Mouse (Mus musculus): ENCODE measurements around the gene Otulin.

Gene Otulin

DNA sequence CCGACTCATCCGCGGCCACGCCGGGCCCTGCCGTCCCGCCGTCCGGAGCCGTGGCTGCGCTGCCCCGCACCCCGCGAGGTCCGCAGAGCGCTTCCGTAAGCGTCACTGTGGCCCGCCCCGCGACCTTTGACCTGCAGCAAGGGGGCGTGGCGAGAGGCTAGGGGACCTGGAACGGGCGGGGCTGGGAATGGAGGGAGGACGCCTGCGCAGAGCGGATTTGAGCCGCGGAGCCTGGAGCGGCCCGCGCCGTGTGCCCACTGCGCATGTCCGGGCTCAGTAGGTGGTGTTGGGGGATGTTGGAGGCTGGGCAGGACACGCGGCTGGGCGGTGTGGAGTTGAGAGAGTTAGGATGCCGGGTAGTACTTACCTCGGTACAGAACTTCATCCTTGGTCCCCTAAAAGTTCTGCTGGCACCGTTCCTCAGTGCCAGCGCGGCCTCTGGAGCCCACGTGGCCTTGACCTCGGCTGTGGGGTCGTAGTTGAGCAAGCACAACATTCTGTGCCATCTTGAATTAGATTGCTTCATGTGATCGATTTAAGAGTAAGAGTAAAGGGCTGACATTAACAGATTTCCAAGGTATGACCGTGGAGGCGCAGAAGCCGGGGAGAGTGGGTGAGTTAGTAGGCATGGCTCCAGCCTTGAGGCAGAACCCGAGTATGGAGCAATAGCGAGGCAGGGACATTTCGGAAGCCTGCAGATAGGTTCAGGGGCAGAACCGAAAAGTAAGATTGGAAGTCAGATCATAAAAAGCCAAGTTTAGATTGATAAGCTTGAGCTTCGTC lies at the start of gene Otulin:
Gene Otulin (minus strand): TSS at position 93 of the 783 bp plus-strand sequence.
- peak; percentile 97 for DNase-seq (ENCODE audit: low spot score)

DNA sequence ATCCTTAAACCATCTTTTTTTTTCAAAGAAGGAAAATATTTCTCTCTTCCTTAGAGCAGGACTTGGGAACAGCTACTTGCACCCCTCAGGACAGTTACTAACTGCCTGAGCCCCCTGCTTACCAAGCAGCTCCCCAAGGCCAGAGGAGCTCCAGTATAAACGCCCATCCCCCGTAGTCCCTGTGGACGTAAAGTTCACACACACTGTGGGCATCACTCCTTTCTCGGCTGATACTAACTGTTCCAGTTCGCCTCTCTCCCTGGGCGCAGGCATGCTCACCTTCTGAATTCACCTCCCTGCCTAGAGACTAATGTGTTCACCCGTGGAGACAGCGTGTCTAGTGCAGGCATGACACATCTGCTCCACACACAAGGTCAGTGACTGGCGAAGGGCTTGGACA lies 48.0 kb upstream of the Otulin start:
- no peak for DNase-seq (ENCODE audit: low spot score)

DNA sequence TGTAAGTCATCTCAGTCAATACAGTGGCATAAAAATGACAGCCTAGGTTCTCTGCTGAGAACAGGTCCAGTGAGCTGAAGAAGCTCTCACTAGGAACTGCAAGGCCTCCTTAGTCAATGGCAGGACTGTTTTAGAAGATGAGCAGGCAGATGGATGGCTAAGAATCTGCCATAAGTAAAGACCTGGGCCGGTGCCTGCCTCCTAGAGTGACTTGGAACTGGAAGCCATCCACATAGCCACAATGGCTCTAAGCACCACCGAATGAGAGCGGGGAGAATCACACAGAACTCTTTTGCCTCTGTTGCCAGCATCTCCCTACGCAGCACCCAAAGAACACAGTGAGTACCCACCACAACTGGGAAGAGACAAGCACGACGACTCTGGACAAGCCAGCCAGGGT lies 47.3 kb upstream of the Otulin start:
- no peak for DNase-seq (ENCODE audit: low spot score)

DNA sequence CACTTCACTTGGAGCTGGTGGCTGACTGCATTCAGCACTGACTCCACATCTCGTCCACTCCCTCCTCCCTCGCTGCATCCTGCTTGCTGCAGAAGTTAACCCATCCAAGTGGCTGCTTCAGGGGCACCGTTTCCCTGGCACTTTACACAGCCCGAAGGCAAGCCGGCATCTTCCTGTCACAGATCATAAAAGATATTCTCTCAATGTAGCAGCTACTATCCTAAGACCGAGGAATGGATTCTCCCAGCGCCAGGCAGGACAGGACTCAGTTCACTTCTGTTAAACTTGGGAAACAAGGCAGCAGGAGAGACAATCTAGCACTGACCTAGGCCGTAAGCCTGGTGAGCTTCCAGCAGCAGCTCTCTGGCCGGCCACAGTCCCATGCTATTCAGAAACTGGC lies 45.7 kb upstream of the Otulin start:
- no peak for DNase-seq (ENCODE audit: low spot score)

DNA sequence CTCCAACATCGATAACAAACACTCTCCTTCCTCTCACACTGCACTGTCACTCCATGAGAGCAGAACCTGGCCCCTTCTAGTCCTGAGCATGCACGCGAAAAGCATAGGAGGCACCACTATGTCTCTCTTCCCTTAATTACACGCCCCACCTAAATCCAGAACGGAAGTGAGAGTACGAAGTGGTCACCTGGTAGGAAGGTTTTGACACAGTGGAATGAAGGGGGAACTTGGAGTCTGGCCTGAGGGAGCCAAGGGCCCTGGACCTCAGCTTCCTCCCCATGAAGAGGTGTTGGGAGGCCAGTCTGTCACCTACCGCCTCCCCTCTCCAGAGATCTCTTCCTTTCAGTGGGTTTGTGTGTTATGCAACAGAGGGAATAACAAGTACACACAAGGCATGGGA lies 44.6 kb upstream of the Otulin start:
- DNase-seq (ENCODE audit: low spot score): no peak

DNA sequence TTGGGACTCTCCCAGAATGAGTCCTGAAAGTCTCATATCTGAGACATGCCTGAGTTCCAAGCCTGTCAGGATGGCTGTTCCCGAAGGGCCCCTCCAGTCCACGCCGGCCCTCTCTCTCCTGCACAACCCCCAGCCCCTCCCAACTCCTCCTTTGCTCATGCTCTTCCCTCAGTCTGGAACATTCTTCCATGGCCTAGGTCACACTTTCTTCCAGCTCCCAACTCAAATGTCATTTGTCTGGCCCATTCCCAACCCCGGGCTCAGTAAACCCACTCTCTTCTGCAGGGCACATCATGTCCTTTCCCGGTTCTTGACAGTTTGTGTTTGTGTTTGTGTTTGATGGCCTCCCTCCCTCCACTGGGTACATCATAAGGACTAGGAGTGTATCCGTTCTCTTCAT lies 43.5 kb upstream of the Otulin start:
- DNase-seq (ENCODE audit: low spot score): peak; percentile 67

DNA sequence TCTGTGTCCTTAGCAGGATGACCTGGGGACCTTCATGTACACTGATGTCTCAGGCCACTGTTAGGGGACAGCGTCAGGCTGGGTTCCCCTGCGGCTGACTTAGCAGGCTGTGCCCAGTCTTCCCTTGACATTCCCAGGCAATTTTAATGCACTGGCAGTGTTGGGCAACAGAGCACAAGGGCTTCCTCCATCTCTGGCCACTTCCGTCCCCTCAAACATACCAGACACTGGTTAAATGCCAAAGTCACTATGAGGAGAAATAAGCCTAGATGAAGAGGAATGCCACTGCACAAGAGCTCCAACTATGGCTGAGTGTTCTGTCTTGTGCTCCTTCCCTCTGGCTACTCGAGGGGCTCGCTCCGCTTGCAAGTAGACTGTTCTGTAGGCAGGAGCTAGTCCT lies 42.7 kb upstream of the Otulin start:
- DNase-seq (ENCODE audit: low spot score): no peak

DNA sequence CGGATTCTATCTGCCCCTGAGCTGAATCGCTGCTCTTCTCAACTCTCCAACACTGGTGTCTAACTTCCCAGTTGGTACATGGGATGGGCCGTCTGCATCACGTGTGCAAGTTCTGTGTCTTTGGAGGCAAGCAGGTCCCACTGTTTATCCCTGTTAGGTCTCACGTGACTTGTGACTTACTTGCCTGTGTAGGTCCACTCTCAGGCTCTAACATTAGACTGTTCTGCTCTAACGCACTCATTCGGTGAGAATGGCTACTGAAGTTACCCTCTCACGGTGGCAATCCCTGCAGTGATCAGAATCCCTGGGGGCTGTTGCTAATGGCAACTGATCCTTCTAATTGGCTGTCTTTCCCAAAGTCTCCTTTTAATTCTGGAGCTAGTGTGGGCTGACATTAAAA lies 41.8 kb upstream of the Otulin start:
- DNase-seq (ENCODE audit: low spot score): no peak

DNA sequence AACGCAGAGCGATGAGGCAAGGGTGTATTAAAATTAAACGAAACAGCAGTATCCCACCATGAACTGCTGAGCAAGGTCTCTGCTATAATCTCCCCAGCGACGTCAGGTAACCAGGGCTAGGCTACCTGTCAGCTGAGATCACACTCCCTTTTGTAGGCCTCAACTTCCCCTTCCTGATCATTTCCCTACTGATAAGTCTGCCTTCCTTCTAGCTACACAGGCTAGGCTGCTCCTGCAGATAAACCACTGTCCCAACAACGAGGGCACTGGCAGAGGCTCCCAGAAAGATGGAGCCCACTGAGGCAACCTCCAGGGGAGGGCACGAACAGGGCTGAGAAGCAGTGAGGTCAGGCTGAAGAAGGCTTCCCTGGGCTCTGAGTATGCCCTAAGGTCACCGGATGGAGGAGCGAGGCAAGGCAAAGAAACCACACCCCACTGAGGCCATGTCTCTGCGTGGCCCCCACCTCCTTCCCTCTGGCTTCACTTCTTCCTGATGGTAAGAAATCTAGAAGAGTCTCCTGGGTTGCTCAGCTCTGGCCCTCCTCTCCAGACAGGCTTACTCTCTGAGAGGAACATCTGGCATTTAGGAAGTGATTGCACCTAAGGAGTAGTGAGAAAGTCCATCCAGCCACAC lies 41.2 kb upstream of the Otulin start:
- no peak for DNase-seq (ENCODE audit: low spot score)

DNA sequence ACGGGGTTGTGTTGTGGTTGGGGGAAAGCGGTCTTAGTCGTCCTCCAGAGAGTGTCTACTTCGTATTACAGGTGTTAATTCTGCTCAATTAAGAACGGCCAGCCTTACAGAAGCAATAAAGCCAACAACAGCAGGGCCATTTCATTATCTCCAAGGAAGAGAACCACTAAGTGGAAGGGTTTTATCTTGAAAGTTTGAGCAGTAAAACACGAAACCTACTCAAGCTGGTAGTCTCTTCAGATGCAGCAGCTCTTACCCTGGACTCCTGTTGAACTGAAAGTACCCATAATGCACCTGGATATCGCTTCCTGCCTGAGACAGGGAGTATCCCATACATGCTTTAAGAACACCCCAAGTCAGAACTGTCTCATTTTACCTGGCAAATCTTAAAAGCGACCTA lies 40.2 kb upstream of the Otulin start:
- no peak for DNase-seq (ENCODE audit: low spot score)

DNA sequence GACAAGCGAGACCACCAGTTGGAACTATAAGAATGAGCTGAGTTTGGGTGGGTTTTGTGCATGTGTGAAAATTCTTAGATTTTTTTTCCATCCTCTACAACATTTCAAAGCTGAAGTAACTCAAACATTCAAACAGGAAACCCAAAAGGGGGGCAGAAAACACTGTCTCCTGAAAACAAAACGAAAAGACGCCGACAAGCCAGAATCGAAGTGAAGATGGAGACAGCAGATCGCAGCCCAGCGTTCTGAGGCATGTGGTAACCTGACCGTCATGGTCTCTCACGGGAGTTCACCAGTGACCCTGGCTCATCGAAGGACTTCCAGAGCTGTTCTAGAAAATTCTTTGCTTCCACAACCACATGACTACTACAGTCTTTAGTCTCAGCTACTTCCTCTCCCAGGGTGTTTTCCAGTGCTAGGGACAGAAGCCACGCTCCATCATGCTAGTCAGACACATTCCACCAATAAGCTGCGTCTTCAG lies 39.5 kb upstream of the Otulin start:
- DNase-seq (ENCODE audit: low spot score): no peak

DNA sequence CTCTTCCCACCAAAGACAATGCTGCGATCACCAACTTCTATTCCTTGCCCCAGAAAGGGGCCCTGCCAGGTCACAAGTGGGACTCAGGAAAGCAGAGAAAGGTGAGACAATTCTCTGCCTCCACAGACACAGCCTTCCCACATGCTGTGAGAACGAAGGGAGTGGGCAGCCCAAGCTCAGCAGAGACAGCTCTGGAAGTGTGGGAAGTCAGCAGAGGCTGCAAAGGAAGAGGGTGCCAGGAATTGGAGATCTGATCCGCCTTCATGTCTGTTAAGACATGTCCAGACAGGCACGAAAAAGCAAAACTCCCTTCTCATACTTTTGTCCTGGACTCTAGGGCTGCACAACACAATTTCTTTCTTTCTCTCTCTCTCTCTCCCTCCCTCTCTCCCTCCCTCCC lies 38.8 kb upstream of the Otulin start:
- DNase-seq (ENCODE audit: low spot score): no peak

DNA sequence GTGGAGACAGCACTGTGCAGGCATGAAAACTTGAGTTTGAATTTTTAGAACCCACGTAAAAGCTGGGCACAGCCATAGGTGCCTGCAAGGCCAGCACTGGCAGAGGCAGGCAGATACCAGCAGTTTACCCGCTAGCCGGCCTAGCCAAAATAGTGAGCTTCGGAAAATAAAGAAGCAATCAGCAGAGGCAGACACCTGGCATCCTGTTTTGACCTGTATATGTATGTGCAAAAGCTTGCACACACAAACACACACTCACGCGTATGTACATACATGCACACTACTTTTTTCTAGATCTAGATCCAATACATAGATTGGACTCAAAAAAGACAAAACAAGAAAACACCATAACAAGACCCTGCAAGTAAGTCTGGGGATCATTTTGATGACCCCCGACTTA lies 38.1 kb upstream of the Otulin start:
- no peak for DNase-seq (ENCODE audit: low spot score)

DNA sequence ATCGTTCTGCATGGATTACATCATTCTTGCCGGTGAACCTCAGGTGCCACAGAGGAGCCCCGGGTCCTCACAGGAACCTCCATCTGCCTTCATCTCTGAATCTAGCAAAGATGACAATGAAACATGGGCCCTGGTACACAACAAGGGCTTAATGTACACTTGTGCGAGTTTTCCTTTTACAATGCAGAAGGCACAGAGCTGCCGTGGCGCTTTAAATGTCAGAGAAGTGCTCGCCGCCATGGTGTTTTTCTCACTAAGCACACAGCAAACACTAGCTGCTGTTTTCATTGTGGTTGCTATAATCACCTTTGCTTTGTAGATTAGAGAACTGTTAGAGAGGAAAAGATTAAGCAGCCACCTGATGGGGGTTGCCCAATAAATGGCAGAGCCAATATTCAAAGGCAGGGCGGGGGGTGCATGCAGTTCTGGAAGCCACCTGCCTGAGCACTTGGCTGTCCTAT lies 37.5 kb upstream of the Otulin start:
- no peak for DNase-seq (ENCODE audit: low spot score)

DNA sequence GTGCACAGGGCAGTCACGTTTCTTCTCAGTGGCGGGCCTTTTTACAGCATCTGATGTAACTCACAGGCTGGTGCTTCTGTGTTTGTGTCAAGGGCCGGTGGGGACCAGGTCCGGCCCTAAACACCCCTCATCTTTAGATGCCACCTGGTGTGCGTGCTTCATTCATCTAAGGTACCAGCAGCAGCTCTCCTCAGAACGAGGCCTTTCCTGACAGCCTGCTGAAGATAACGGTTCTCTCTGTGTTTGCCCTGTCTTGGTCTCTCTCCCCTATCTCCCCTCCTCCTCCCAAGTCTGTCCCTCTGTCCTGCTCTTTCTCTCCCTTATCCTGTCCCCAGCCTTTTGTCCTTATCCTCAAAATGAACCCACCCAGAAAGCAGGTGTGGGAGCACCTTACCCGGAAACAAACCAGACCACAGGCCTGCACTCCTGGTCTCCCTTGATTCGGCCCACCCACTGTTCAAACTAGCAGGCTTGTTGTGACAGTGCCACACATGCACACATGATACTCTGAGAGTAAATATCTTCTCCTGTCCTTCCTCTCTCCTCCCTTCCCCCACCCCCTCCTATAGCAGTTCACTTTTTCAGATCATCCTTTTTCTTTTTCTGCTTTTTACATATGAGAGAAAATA lies 36.5 kb upstream of the Otulin start:
- no peak for DNase-seq (ENCODE audit: low spot score)

DNA sequence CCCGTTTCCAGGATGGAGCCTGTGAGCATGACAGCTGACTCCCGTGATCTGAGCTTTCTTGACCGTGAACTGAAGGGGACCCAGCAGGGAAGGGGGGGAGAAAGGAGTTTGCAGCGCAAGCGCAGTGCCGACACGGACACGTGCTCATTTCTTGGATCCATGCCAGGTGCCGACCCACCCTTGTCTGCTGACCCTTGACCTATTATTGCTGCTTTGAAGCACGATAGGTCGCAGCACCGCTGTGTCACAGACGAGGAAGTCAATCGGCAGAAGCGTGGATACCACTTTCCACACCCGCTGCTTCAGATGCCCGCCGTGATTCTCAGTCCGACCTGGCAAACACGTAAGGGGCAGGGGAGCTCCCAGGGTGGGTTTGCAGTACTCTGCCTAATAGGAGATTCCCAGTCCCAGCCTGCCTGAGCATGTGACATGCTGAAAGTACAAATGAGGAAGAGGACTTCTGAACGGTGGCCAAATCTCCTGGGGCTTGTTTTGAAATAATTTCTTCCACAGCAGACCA lies 35.0 kb upstream of the Otulin start:
- DNase-seq (ENCODE audit: low spot score): no peak

DNA sequence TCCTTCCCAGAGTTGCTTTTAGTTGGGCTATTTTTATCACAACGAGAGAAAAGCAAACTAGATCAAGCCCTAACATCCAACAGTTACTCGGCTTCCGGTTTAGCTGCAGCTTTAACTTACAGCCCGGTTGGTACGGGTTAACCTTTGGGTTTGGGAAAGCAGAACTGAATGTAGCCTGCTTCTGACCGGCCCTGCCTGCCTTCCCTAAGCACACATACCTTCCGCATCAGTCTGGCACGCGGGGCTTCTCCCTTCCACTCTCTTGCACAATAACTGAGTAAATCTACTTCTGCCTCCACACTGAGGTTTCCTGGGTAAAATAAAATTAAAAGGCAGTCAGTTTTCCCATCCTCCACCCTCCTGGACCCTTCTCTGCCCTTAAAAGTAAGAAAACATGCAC lies 33.6 kb upstream of the Otulin start:
- peak; percentile 48 for DNase-seq (ENCODE audit: low spot score)

DNA sequence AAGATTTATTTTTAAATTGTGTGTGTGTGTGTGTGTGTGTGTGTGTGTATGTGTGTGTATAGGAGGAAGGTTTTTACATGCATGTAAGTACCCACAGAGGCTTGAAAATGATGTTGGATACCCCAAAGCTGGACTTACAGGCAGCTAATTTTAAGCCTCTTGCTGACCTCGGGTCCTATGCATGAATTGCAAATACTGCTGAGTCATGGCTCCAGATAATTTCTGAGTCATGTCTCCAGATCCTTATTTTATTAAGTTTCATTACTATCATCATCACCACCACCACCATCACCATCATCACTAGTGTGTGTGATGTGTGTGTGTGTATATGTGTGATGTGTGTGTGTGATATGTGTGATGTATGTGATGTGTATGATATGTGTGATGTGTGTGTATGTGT lies 32.2 kb upstream of the Otulin start:
- DNase-seq (ENCODE audit: low spot score): no peak

DNA sequence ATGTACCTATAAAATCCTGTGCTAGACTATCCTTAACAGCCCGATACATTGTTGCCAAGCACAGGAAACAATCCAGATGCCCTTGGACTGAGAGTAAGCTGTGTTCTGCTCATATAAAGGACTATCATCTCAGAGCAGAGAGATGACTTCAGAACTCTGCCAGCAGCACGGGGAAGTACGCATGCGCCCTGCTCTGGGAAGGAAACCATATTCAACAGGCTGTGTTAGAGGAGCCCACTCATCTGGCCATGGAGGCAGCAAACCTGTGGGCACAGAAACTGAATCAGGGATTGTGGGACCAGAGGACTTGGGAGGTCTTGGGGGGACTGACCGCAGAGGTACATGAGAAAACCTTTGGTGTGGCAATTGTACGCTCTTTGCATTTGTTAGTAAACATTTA lies 31.2 kb upstream of the Otulin start:
- no peak for DNase-seq (ENCODE audit: low spot score)

DNA sequence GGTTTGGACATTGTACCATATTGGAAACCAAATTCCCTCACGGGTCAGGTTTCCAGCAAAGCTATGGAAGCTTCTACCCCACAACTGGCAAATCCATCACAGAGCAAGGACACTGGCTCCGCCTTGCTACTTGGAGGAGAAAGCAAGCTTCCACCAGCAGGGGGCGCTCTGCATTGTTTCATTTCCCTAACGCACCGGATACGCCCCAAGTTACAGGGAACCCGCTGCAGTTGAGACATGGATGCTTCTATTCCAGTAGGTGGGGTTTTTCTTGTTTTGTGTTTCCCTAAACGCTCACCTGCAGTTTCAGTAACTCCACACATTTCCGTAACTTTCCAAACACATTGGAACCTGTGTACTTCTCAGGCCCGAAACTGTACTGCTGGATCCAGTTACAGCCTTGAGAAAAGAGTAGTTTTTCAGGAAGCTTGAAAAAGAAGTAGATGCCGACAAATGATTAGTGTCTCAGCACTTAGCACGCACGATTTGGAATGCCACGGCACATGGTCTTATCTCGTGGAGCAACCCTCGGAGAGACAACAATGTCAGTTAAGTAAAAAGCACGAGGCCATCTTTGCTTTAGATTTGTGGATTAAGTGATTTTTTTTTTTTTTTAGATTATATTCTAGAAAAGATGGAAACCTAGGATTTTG lies 29.2 kb upstream of the Otulin start:
- DNase-seq (ENCODE audit: low spot score): peak; percentile 83

DNA sequence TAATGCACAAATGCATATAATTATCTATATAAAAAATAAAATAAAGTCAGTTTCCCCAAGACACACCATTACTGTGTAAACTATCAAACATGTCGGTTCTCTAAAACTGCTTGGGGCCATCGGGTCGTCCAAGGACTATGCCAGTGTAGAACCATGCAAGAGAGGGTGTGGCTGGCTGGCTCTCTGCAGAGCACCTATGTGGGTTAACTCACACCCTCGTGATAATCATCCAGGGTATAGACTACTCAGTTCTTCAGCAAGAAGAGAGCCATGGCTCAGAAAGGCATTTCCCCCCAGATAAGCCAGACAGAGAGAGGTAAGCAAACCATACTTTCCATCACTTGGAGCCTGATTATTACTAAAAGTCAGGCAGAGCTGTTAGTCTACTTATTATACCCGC lies 28.6 kb upstream of the Otulin start:
- DNase-seq (ENCODE audit: low spot score): no peak

DNA sequence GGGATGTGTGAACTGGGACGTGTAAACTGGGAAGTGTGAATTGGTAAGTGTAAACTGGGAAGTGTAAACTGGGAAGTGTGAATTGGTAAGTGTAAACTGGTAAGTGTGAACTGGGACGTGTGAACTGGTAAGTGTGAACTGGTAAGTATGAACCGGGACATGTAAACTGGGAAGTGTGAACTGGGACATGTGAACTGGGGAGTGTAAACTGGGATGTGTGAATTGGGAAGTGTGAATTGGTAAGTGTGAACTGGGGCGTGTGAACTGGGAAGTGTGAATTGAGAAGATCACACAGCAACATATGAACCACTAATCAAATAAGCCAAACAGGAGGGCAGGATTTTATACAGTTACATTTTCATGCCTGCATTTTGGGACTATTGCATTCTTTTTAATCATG lies 27.9 kb upstream of the Otulin start:
- DNase-seq (ENCODE audit: low spot score): no peak

DNA sequence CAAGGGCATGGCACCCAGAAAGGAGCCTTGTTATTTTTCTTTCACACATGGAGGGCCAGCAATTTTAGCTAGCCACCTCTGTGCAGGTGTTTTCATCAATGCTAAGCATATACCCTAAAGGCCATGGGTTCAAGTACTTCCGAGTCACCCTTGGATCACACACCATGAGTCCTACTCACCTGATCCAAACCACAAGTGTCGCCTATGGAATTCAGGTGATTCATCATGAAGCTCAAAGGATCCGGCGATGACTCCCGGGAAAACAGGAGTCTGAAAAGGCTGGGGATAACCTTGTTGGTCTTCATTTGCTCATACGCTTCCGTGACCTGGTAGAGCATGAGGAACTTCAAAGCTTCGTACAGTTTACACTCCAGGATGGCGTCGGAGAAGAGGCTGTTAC lies 27.4 kb upstream of the Otulin start:
- no peak for DNase-seq (ENCODE audit: low spot score)

Data from lung, postnatal 25 days (tissue).